Mouse (Mus musculus) hindlimb bud, embryonic 11.5 days (tissue): ENCODE measurements around the gene Gid4.
A peak's percentile ranks its signal among the peaks of the same experiment; 100 is the strongest.

Experiments
- DNase-seq: peaks from one replicate; pipeline ENCODE4 v3.0.0-alpha.2; 2012; ENCODE audit warnings: low read depth, low spot score; ENCODE audit errors: extremely low spot score

The Gid4 gene

GRCm38 (mm10) chr11:60416963-60417716 lies at the start of gene Gid4:
Gid4 (plus strand) TSS chr11:60417145.
- DNase-seq = peak; percentile 97

GRCm38 (mm10) chr11:60367256-60367655 lies 49.7 kb upstream of the Gid4 start:
- DNase-seq = no peak

- DNase-seq = no peak
Measured at GRCm38 (mm10) chr11:60368909-60369308, 48.0 kb upstream of the Gid4 start.

GRCm38 (mm10) chr11:60369448-60369847 lies 47.5 kb upstream of the Gid4 start:
- DNase-seq = no peak

GRCm38 (mm10) chr11:60370431-60370830 lies 46.5 kb upstream of the Gid4 start:
- DNase-seq = no peak

GRCm38 (mm10) chr11:60374481-60374880 lies 42.5 kb upstream of the Gid4 start:
- no peak for DNase-seq

GRCm38 (mm10) chr11:60383518-60383917 lies 33.4 kb upstream of the Gid4 start:
- DNase-seq = no peak

- DNase-seq = no peak
Measured at GRCm38 (mm10) chr11:60384762-60385421, 32.1 kb upstream of the Gid4 start.

- DNase-seq = no peak
Measured at GRCm38 (mm10) chr11:60385946-60386345, 31.0 kb upstream of the Gid4 start.

- no peak for DNase-seq
Measured at GRCm38 (mm10) chr11:60387944-60388343, 29.0 kb upstream of the Gid4 start.

GRCm38 (mm10) chr11:60391346-60391745 lies 25.6 kb upstream of the Gid4 start:
- no peak for DNase-seq

GRCm38 (mm10) chr11:60396546-60396945 lies 20.4 kb upstream of the Gid4 start:
- no peak for DNase-seq

GRCm38 (mm10) chr11:60397172-60397571 lies 19.8 kb upstream of the Gid4 start:
- DNase-seq = no peak

GRCm38 (mm10) chr11:60406606-60407005 lies 10.3 kb upstream of the Gid4 start:
- no peak for DNase-seq

GRCm38 (mm10) chr11:60412173-60412572 lies 4.8 kb upstream of the Gid4 start:
- peak; percentile 60 for DNase-seq

- no peak for DNase-seq
Measured at GRCm38 (mm10) chr11:60412921-60413320, 4.0 kb upstream of the Gid4 start.

GRCm38 (mm10) chr11:60416590-60416962 lies 369 bp upstream of the Gid4 start:
- no peak for DNase-seq

- no peak for DNase-seq
Measured at GRCm38 (mm10) chr11:60417717-60418472, 950 bp downstream of the Gid4 start, which contains the start of gene Atpaf2. Atpaf2 (minus strand) TSS chr11:60418457.

GRCm38 (mm10) chr11:60418473-60418803 lies 1.5 kb downstream of the Gid4 start:
- DNase-seq = no peak

GRCm38 (mm10) chr11:60422046-60422668 lies 5.2 kb downstream of the Gid4 start:
- no peak for DNase-seq

GRCm38 (mm10) chr11:60423006-60423405 lies 6.1 kb downstream of the Gid4 start:
- DNase-seq = no peak
